Mouse (Mus musculus) olfactory bulb, adult 2 months (tissue): ENCODE data around the gene Klk10.

Experiments used
- CTCF ChIP-seq: fragments of 200-500 bp; IDR thresholded peaks from 2 replicates; pipeline ENCODE4 v1.5.1; 2012; ENCODE audit warnings: low read depth, mild to moderate bottlenecking, low read length, moderate library complexity; ENCODE audit not compliant: insufficient read depth
- POLR2A ChIP-seq: fragments of 200-500 bp; IDR thresholded peaks from 2 replicates; pipeline ENCODE4 v1.6.1; 2012; ENCODE audit warnings: mild to moderate bottlenecking, low read depth, low read length, moderate library complexity; ENCODE audit not compliant: insufficient read depth

GRCm38 (mm10) chr7:43780241-43780640, 594 bp upstream of the Klk10 start:
- TF ChIP-seq POLR2A = no peak
- no peak for TF ChIP-seq CTCF
